Mouse (Mus musculus): Measurements from ENCODE around the gene Herc6.

- TF ChIP-seq CTCF (IDR thresholded peaks at IDR 0.05; ENCODE audit: extremely low read depth, insufficient read depth, low read length) (no peak), POLR2A (IDR thresholded peaks at IDR 0.05; ENCODE audit: extremely low read depth, insufficient read depth, low read length) (peak; percentile 33; the same call in 1 of the 2 replicates)
These were observed 45.3 kb upstream of the Herc6 start, which contains the start of gene Ppm1k for GRCm38 (mm10) chr6:57535386-57535936.

Measured in cortical plate, adult 2 months (tissue).